Comparison of ENCODE assay signal across 28 mouse cellular contexts in genomic region chr17:28504182-28504581, GRCm38 (mm10). TPM values are rescaled to one million over a fixed set of nuclear protein-coding genes. Genes with fewer than 3 reads are reported as not detected.
"Had no signal": no experiment of that assay in that cellular context is flagged by ENCODE, and none has a peak within 500 bp of the region (broad histone marks: within the 10 kb centered on the region; RNA-seq: fewer than 3 reads in every experiment).

No protein-coding gene starts in this region.

- H3K4me2 ChIP-seq: liver, embryonic 12.5 days; lung, embryonic 14.5 days; midbrain, embryonic 12.5 days; neural tube, embryonic 13.5 days; neural tube, embryonic 15.5 days had no signal

- H3K9me3 ChIP-seq: liver, embryonic 12.5 days; midbrain, embryonic 10.5 days; midbrain, embryonic 12.5 days; neural tube, embryonic 13.5 days; neural tube, embryonic 15.5 days had no signal

- H3K36me3 ChIP-seq: liver, embryonic 12.5 days; midbrain, embryonic 10.5 days; midbrain, embryonic 12.5 days; neural tube, embryonic 13.5 days; neural tube, embryonic 15.5 days had no signal

- DNase-seq: lung, adult 18-20 months; lung, embryonic 14.5 days; lung, postnatal 10 days; lung, postnatal 4 days; midbrain, embryonic 14.5 days; retina, postnatal 1 day; right cerebral cortex, adult 18-20 months; right cerebral cortex, postnatal 25 days; right cerebral cortex, postnatal 4 days; spleen, adult 18-20 months had no signal

- H3K27me3 ChIP-seq: neural tube, embryonic 13.5 days; neural tube, embryonic 15.5 days had no signal

- H3K27ac ChIP-seq: liver, embryonic 12.5 days; liver, embryonic 14.5 days; midbrain, embryonic 10.5 days; midbrain, embryonic 12.5 days; neural tube, embryonic 13.5 days; neural tube, embryonic 15.5 days had no signal

- ATAC-seq: liver, embryonic 12.5 days; midbrain, embryonic 16.5 days had no signal

- H3K4me3 ChIP-seq: liver, embryonic 12.5 days; midbrain, embryonic 10.5 days; midbrain, embryonic 12.5 days; myocyte; neural tube, embryonic 13.5 days; neural tube, embryonic 15.5 days had no signal

- H3K9ac ChIP-seq: liver, embryonic 12.5 days; liver, embryonic 14.5 days; lung, embryonic 14.5 days; midbrain, embryonic 12.5 days; neural tube, embryonic 13.5 days; neural tube, embryonic 15.5 days had no signal

RNA-seq across cellular contexts. Expression of gene Armc12, which starts 26.4 kb away (rescaled TPM):
- total RNA-seq: megakaryocyte, adult 5-6 weeks; megakaryocyte-erythroid progenitor cell, adult 5-6 weeks had no signal
- polyA plus RNA-seq: liver, embryonic 12.5 days; liver, embryonic 16.5 days; lung, embryonic 14.5 days; lung, embryonic 16.5 days; midbrain, embryonic 10.5 days; midbrain, embryonic 12.5 days; midbrain, embryonic 14.5 days; midbrain, embryonic 16.5 days; myocyte; neural tube, embryonic 11.5 days; neural tube, embryonic 13.5 days; neural tube, embryonic 15.5 days; small intestine, adult 2 months; stomach, embryonic 14.5 days; stomach, embryonic 16.5 days; thymus, postnatal 0 days; urinary bladder, adult 2 months had no signal

RNA-seq across cellular contexts. Expression of gene Clpsl2, which starts 45.0 kb away (rescaled TPM):
- total RNA-seq: megakaryocyte, adult 5-6 weeks; megakaryocyte-erythroid progenitor cell, adult 5-6 weeks had no signal
- polyA plus RNA-seq: liver, embryonic 12.5 days; liver, embryonic 14.5 days; liver, embryonic 16.5 days; lung, embryonic 14.5 days; lung, embryonic 16.5 days; midbrain, embryonic 10.5 days; midbrain, embryonic 12.5 days; midbrain, embryonic 14.5 days; midbrain, embryonic 16.5 days; myocyte; neural tube, embryonic 11.5 days; neural tube, embryonic 13.5 days; neural tube, embryonic 15.5 days; small intestine, adult 2 months; stomach, embryonic 14.5 days; stomach, embryonic 16.5 days; thymus, postnatal 0 days; urinary bladder, adult 2 months had no signal

RNA-seq across cellular contexts. Expression of gene Clps, which starts 56.4 kb away (rescaled TPM):
- total RNA-seq: megakaryocyte, adult 5-6 weeks; megakaryocyte-erythroid progenitor cell, adult 5-6 weeks had no signal
- polyA plus RNA-seq: midbrain, embryonic 10.5 days; midbrain, embryonic 12.5 days; midbrain, embryonic 14.5 days; midbrain, embryonic 16.5 days; myocyte; neural tube, embryonic 11.5 days; neural tube, embryonic 13.5 days; neural tube, embryonic 15.5 days had no signal
